Mouse (Mus musculus): ENCODE data around the gene Car10. TPM values are rescaled to one million over a fixed set of nuclear protein-coding genes. Genes with fewer than 3 reads are reported as not detected.

Gene Car10
- total RNA-seq, 1 experiment from 2014 or later, result not detected

DNA sequence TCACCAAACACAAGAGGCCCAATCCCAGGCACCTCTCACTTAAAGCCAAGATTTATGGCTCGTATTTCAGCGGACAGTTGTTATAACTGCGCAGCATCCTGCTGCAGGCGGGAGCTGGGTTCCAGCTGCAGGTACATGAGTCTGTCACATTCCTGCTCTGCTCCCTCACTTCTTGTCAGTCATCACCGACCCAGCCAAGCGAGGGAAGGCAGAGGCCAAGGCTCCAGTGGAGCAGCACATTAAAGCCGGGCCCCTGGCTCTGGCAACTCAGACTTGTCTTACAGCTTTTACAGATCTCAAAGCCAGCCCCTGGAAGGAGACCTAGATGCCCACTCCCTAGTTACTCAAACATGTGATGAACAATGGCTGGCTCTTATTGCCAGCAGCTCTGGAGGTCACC is 352.7 kb downstream of the Car10 start:
- ATAC-seq (replicated peaks; ENCODE audit: insufficient number of reproducible peaks, low FRiP score, low TSS enrichment, poor library complexity, severe bottlenecking), result no peak

GRCm38 (mm10) chr11:93466221-93466620 is 368.4 kb downstream of the Car10 start:
- no peak for ATAC-seq (replicated peaks; ENCODE audit: insufficient number of reproducible peaks, low FRiP score, low TSS enrichment, poor library complexity, severe bottlenecking)

DNA sequence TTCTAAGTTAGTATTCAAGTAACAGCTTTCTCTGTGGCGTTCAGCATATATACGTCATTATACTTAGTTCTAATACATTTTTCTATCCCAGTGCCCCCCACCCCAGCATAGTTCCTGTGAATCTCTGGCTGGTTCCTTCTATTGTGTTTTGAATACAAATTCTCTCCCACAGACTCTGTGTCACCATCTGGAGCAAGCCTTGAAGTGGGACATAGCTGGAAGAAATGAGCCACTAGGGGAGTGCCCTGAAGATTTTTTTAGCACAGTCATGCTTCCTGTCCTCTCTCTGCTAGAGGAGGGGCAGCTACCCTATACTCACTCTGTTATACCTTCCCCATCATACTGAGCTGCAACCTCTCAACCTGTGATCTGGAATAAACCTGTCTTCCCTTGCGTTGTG is 369.9 kb downstream of the Car10 start:
- no peak for ATAC-seq (replicated peaks; ENCODE audit: insufficient number of reproducible peaks, low FRiP score, low TSS enrichment, poor library complexity, severe bottlenecking)

GRCm38 (mm10) chr11:93470771-93471170 is 372.9 kb downstream of the Car10 start:
- ATAC-seq (replicated peaks; ENCODE audit: insufficient number of reproducible peaks, low FRiP score, low TSS enrichment, poor library complexity, severe bottlenecking), result no peak

- ATAC-seq (replicated peaks; ENCODE audit: insufficient number of reproducible peaks, low FRiP score, low TSS enrichment, poor library complexity, severe bottlenecking), result no peak
Observed at GRCm38 (mm10) chr11:93471573-93472179, 373.8 kb downstream of the Car10 start.

GRCm38 (mm10) chr11:93484661-93485060 is 386.8 kb downstream of the Car10 start:
- no peak for ATAC-seq (replicated peaks; ENCODE audit: insufficient number of reproducible peaks, low FRiP score, low TSS enrichment, poor library complexity, severe bottlenecking)

DNA sequence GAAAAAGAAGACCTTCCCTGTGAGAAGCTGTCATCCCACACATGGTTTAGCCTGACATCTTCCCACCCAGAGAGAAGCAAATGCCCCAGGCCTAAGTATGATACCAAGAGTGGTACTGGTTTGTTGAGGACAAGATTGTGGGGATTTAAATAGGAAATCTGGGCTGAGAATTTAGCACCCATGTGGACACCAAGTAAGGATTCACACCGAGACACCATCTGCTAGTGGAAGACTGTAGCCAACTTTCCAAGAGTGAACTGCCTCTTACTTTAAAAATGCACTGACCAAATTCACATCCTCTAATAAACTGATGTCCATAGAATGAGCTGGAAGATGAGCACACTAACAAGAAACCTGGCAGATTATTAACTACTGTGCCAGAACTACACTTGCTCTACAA is 389.2 kb downstream of the Car10 start:
- no peak for ATAC-seq (replicated peaks; ENCODE audit: insufficient number of reproducible peaks, low FRiP score, low TSS enrichment, poor library complexity, severe bottlenecking)

- no peak for ATAC-seq (replicated peaks; ENCODE audit: insufficient number of reproducible peaks, low FRiP score, low TSS enrichment, poor library complexity, severe bottlenecking)
Observed at GRCm38 (mm10) chr11:93487913-93488604, 390.2 kb downstream of the Car10 start.

- no peak for ATAC-seq (replicated peaks; ENCODE audit: insufficient number of reproducible peaks, low FRiP score, low TSS enrichment, poor library complexity, severe bottlenecking)
Observed at GRCm38 (mm10) chr11:93490211-93490820, 392.5 kb downstream of the Car10 start.

- ATAC-seq (replicated peaks; ENCODE audit: insufficient number of reproducible peaks, low FRiP score, low TSS enrichment, poor library complexity, severe bottlenecking), result no peak
Observed at GRCm38 (mm10) chr11:93497896-93498295, 400.1 kb downstream of the Car10 start.

- ATAC-seq (replicated peaks; ENCODE audit: insufficient number of reproducible peaks, low FRiP score, low TSS enrichment, poor library complexity, severe bottlenecking), result no peak
Observed at GRCm38 (mm10) chr11:93500442-93500841, 402.6 kb downstream of the Car10 start.

- ATAC-seq (replicated peaks; ENCODE audit: insufficient number of reproducible peaks, low FRiP score, low TSS enrichment, poor library complexity, severe bottlenecking), result no peak
Observed at GRCm38 (mm10) chr11:93501671-93502070, 403.8 kb downstream of the Car10 start.

DNA sequence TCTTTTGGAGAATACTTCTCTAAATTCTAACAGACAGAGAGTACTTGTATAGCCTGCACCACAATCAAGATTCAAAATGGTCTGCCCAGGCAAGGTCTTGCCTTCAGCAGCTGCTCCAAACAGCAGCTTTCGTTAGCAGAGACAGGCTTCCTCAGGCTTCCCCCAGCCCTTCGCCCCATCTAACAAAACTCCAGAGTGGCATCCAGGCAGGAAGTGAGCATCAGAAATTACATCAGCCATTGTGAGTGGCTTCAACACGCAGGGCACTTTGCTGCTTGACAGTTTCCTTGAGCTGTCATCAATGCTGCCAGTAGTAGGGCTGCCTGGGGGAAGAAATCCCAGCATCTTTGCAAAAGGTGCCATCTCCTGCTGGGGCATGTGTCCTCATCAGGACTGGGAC is 405.0 kb downstream of the Car10 start:
- no peak for ATAC-seq (replicated peaks; ENCODE audit: insufficient number of reproducible peaks, low FRiP score, low TSS enrichment, poor library complexity, severe bottlenecking)

- ATAC-seq (replicated peaks; ENCODE audit: insufficient number of reproducible peaks, low FRiP score, low TSS enrichment, poor library complexity, severe bottlenecking), result no peak
Observed at GRCm38 (mm10) chr11:93503469-93503868, 405.6 kb downstream of the Car10 start.

- ATAC-seq (replicated peaks; ENCODE audit: insufficient number of reproducible peaks, low FRiP score, low TSS enrichment, poor library complexity, severe bottlenecking), result no peak
Observed at GRCm38 (mm10) chr11:93509527-93510235, 411.9 kb downstream of the Car10 start.

DNA sequence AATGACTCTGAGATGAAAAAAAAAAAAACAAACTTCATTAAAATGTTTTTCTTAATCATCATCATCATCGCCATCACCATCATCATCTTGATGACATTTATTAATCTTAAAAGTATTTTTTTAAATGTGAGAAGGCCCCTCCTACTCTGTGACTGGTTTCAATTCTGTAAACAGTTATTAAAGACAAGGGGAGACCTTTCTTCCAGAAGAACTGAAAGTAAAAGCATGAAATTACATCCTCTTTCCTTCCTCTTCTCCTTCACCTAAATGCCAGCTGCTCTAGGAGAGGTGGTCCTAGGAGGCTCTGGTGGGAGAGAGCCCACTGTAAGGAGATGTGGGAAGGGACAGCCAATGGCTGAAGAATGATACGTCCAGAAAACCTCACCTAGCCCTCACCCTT is 415.0 kb downstream of the Car10 start:
- no peak for ATAC-seq (replicated peaks; ENCODE audit: insufficient number of reproducible peaks, low FRiP score, low TSS enrichment, poor library complexity, severe bottlenecking)

DNA sequence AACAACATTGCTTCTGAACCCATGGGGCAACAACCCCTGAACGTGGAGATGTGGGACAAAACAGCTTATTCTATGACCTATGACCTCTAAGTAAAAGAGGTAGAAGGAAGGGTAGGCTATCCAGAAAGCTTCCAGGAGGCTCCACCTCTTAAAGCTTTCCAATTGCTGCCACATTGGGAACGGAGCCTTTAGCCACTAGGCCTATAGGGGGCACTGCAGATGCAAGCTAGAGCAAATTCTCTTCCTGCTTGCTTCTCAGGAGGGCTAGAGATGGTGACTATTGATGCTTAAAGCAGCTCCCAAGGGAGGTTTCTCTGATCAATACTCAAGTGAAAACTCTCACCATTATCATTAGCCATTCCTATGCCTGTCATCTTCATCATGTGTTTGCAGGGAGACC is 416.6 kb downstream of the Car10 start:
- no peak for ATAC-seq (replicated peaks; ENCODE audit: insufficient number of reproducible peaks, low FRiP score, low TSS enrichment, poor library complexity, severe bottlenecking)

DNA sequence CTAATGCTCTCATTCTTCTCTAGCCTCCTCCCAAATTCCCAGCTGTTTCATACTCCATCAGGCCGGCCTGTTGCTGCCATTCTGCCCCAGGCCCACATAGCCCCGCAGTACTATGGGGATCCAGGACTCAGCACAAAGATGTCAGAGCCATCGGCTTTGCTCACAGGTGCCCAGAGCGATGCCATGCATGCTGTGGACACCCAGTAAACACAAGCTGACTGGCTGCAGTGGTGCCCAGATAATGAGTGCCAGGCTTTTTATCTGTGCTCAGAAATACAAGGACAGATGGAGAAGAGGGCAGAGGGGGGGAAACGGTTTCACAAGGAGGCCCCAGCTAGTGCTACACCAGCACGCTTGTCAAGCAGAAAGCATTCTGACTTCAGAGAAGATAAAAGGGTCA is 417.7 kb downstream of the Car10 start:
- ATAC-seq (replicated peaks; ENCODE audit: insufficient number of reproducible peaks, low FRiP score, low TSS enrichment, poor library complexity, severe bottlenecking), result no peak

DNA sequence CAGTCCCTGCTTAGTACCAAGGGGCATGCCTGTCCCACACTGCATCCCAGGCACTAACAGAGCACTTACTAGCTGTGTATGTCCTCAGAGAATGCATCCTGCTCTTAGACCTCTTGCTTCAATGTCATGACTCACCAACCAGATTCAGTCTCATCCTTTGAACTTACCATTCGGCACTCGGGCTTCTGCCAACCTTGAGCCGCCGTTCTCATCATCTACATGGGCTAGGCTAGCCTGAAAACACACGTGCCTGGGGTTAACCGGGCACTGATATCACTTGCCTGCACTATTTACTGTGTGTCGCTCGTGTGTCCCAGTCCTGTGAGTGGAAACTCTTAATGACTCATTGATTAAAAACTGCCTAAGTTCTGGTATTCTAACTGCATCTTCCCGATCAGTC is 418.4 kb downstream of the Car10 start:
- no peak for ATAC-seq (replicated peaks; ENCODE audit: insufficient number of reproducible peaks, low FRiP score, low TSS enrichment, poor library complexity, severe bottlenecking)

GRCm38 (mm10) chr11:93516946-93517345 is 419.1 kb downstream of the Car10 start:
- no peak for ATAC-seq (replicated peaks; ENCODE audit: insufficient number of reproducible peaks, low FRiP score, low TSS enrichment, poor library complexity, severe bottlenecking)

Data from monocyte, adult 5-6 weeks (primary cell).